Mouse (Mus musculus) cerebellum, adult 2 months (tissue): ENCODE measurements around the gene Jade3.

Experiments used
- CTCF ChIP-seq: fragments of 200-500 bp; IDR thresholded peaks from 2 replicates; pipeline ENCODE4 v1.5.1; 2011; ENCODE audit warnings: low read depth, mild to moderate bottlenecking, control low read depth, low read length, moderate library complexity, borderline replicate concordance; ENCODE audit not compliant: insufficient read depth
- POLR2A ChIP-seq: fragments of 200-500 bp; IDR thresholded peaks from 2 replicates; pipeline ENCODE4 v1.6.1; 2011; ENCODE audit warnings: low read length, control low read depth, borderline replicate concordance; ENCODE audit not compliant: insufficient read depth

- TF ChIP-seq CTCF (no peak), POLR2A (no peak)
These were observed 107.1 kb downstream of the Jade3 start for GRCm38 (mm10) chrX:20532621-20533020.
